Mouse (Mus musculus): ENCODE data around the gene Olfr704. TPM values are rescaled to one million over a fixed set of nuclear protein-coding genes. Genes with fewer than 3 reads are reported as not detected.

The Olfr704 gene
- polyA plus RNA-seq, 1 experiment from 2014 or later = not detected

DNA sequence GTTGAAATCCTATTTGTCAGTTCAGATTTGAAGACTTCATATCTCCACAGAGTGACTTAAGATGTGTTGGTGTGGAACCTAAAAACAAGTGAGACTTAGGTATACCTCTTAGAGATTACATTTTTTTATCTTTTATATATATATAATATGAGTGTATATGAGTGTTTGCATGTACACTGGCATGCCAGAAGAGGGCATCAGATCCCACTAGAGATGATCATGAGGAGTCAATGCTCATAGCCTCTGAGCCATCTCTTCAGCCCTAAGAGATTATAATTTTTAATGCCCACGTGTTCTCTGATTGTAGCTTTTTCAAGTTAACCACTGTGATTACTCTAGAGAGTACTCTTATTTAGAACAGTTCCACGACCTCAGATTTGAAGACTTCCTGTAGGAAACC lies 44.7 kb downstream of the Olfr704 start, which contains the start of gene Olfr1532-ps1:
TSS of gene Olfr1532-ps1 (plus strand) at position 326 of the 400 bp plus-strand sequence.
- WGBS = 80% methylated on average over 2 of the region's 2 CpGs
- Histone ChIP-seq H3K9ac (ENCODE audit: low read depth, low read length) (no peak within 1 kb of the TSS), H3K27me3 (ENCODE audit: control insufficient read depth, insufficient read depth, low read length) (no peaks in the 10 kb centered on the region), H3K4me2 (replicated peaks; ENCODE audit: low read depth, low read length) (no peak within 1 kb of the TSS), H3K9me3 (ENCODE audit: control insufficient read depth, low read length) (no peaks in the 10 kb centered on the region), H3K4me1 (ENCODE audit: control insufficient read depth, insufficient read depth, low read length) (no peaks in the 10 kb centered on the region), H3K4me3 (ENCODE audit: low read length) (no peak within 1 kb of the TSS), H3K27ac (ENCODE audit: low read depth, low read length) (no peak within 1 kb of the TSS), H3K36me3 (ENCODE audit: control insufficient read depth, insufficient read depth, low read length) (no peaks in the 10 kb centered on the region)
- no peak for ATAC-seq (ENCODE audit: low FRiP score, low TSS enrichment)

Other genes with a start within 250 kb of the Olfr704 start
- gene Olfr693, start 182.6 kb upstream of the Olfr704 start, polyA plus RNA-seq (2014; fragmentation: Nextera tagmentation; extraction: Ambion mirVana) = not detected in 2 replicates
- gene Olfr694, start 171.4 kb upstream of the Olfr704 start, polyA plus RNA-seq (2014; fragmentation: Nextera tagmentation; extraction: Ambion mirVana) = not detected in 2 replicates
- gene Olfr695, start 146.8 kb upstream of the Olfr704 start, polyA plus RNA-seq (2014; fragmentation: Nextera tagmentation; extraction: Ambion mirVana) = not detected in 2 replicates
- not detected in 2 replicates for gene Olfr697, start 120.7 kb upstream of the Olfr704 start, polyA plus RNA-seq (2014; fragmentation: Nextera tagmentation; extraction: Ambion mirVana)
- gene Olfr698, start 107.8 kb upstream of the Olfr704 start, polyA plus RNA-seq (2014; fragmentation: Nextera tagmentation; extraction: Ambion mirVana) = not detected in 2 replicates
- gene Olfr699, start 70.0 kb upstream of the Olfr704 start, polyA plus RNA-seq (2014; fragmentation: Nextera tagmentation; extraction: Ambion mirVana) = not detected in 2 replicates
- not detected in 2 replicates for gene Olfr700, start 54.4 kb upstream of the Olfr704 start, polyA plus RNA-seq (2014; fragmentation: Nextera tagmentation; extraction: Ambion mirVana)
- gene Olfr701, start 49.1 kb upstream of the Olfr704 start, polyA plus RNA-seq (2014; fragmentation: Nextera tagmentation; extraction: Ambion mirVana) = not detected in 2 replicates
- not detected in 2 replicates for gene Olfr702, start 29.3 kb upstream of the Olfr704 start, polyA plus RNA-seq (2014; fragmentation: Nextera tagmentation; extraction: Ambion mirVana)
- gene Olfr703, start 19.8 kb upstream of the Olfr704 start, polyA plus RNA-seq (2014; fragmentation: Nextera tagmentation; extraction: Ambion mirVana) = not detected in 2 replicates
- gene Olfr705, start 13.7 kb downstream of the Olfr704 start, polyA plus RNA-seq (2014; fragmentation: Nextera tagmentation; extraction: Ambion mirVana) = not detected in 2 replicates
- not detected in 2 replicates for gene Olfr706, start 25.0 kb downstream of the Olfr704 start, polyA plus RNA-seq (2014; fragmentation: Nextera tagmentation; extraction: Ambion mirVana)
- not detected in 2 replicates for gene Olfr707, start 38.1 kb downstream of the Olfr704 start, polyA plus RNA-seq (2014; fragmentation: Nextera tagmentation; extraction: Ambion mirVana)
- gene Olfr1532-ps1, start 44.8 kb downstream of the Olfr704 start, polyA plus RNA-seq (2014; fragmentation: Nextera tagmentation; extraction: Ambion mirVana) = not detected in 2 replicates
- gene Olfr709-ps1, start 69.0 kb downstream of the Olfr704 start, polyA plus RNA-seq (2014; fragmentation: Nextera tagmentation; extraction: Ambion mirVana) = not detected in 2 replicates
- gene Olfr710, start 85.1 kb downstream of the Olfr704 start, polyA plus RNA-seq (2014; fragmentation: Nextera tagmentation; extraction: Ambion mirVana) = not detected in 2 replicates
- gene Olfr6, start 100.8 kb downstream of the Olfr704 start, polyA plus RNA-seq (2014; fragmentation: Nextera tagmentation; extraction: Ambion mirVana) = not detected in 2 replicates
- not detected in 2 replicates for gene Olfr711, start 112.3 kb downstream of the Olfr704 start, polyA plus RNA-seq (2014; fragmentation: Nextera tagmentation; extraction: Ambion mirVana)
- not detected in 2 replicates for gene Olfr2, start 142.9 kb downstream of the Olfr704 start, polyA plus RNA-seq (2014; fragmentation: Nextera tagmentation; extraction: Ambion mirVana)
- not detected in 2 replicates for gene Olfr713, start 168.0 kb downstream of the Olfr704 start, polyA plus RNA-seq (2014; fragmentation: Nextera tagmentation; extraction: Ambion mirVana)
- gene Olfr714, start 207.8 kb downstream of the Olfr704 start, polyA plus RNA-seq (2014; fragmentation: Nextera tagmentation; extraction: Ambion mirVana) = not detected in 2 replicates
- gene Olfr17, start 230.0 kb downstream of the Olfr704 start, polyA plus RNA-seq (2014; fragmentation: Nextera tagmentation; extraction: Ambion mirVana) = not detected in 2 replicates
- gene Olfr715b, start 247.2 kb downstream of the Olfr704 start, polyA plus RNA-seq (2014; fragmentation: Nextera tagmentation; extraction: Ambion mirVana) = not detected in 2 replicates

All from kidney, embryonic 14.5 days (tissue).